Mouse (Mus musculus): ENCODE data around the gene Zfp869. TPM values are rescaled to one million over a fixed set of nuclear protein-coding genes. Genes with fewer than 3 reads are reported as not detected.

Gene Zfp869
- total RNA-seq (2023) = 10 to 100 TPM; 21.2 to 23.3 TPM

DNA sequence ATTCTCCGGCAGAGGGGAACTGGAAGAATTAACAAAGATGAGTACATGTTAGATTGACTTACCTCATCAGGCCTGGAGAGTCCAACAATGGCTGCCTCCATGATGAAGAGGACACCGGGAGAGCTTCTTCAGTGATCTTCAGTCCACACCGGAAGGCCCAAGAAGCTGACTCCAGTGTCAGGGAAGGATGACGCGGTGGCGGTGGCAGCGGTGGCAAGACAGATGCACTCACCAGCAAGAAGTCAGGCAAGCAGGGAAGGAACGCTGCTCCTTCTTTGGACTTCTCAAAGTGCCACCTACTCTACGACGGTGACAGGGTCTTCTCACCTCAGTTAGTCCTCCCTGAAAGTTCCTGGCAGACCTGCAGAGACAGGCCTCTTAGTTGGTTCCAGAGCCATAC lies at the start of gene Zfp869:
Zfp869 (minus strand) TSS at position 101 of the 400 bp plus-strand sequence.

DNA sequence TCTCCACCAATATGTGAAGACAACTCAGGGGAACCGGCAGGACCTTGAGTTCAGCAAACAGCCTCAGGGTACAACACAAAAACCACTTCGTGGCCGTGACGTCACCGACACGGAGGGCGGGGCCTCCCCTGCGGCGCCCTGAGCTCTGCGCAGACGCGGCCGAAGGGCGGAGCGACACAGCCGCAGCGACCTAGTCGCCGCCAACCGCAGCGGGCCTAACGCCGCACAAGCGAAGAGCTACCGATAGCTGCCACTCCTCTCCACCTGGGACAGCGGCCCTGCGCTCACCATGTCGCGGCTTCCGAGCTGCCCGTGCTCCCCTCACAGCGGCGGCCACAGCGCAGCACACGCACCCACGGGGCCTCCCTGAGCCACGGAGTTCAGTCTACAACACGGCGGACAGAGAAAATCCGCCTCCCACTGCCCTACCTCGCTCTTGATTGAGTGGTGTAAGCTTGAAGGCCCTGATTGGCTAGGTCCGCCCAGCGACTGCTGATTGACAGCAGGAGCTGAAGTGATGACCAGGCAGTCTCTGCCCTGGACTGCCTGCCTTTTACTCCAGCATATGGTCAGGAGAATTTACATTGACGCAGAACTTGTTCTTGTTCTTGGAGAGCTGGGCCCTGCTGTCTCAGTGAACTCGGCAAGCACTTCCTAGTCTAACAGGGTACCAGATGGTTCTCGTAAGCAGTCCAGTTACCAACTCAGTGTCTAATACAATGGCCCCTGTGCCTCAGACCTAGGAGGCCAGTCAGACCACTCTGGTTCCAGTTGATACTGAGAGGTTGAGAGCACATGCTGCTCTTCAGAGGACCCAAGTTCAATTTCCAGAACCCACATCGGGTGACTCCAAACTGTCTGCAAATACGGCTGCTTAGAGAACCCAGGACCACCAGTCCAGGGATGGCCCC lies 39.3 kb upstream of the Zfp869 start, which contains the start of gene Zfp963:
Zfp963 (minus strand) TSS at position 427 of the 911 bp plus-strand sequence.

Other genes starting within 250 kb of the Zfp869 start
- not detected for gene Gm7697, start 187.7 kb downstream of the Zfp869 start, total RNA-seq (2023)
- 10 to 100 TPM; 23.3 to 27.1 TPM for gene Zfp868, start 85.2 kb downstream of the Zfp869 start, total RNA-seq (2023)
- gene Zfp964, start 56.2 kb downstream of the Zfp869 start, total RNA-seq (2023) = under 1 TPM; 0.09 to 0.15 TPM
- gene Zfp963, start 39.2 kb upstream of the Zfp869 start, total RNA-seq (2023) = 1 to 10 TPM; 2.5 to 2.8 TPM
- not detected for gene Gm20422, start 64.2 kb upstream of the Zfp869 start, total RNA-seq (2023)
- gene Atp13a1, start 80.4 kb upstream of the Zfp869 start, total RNA-seq (2023) = 10 to 100 TPM; 25.0 to 29.1 TPM
- 10 to 100 TPM; 13.4 to 14.8 TPM for gene Zfp866, start 80.5 kb upstream of the Zfp869 start, total RNA-seq (2023)
- 100 to 1,000 TPM; 409 to 453 TPM for gene Gmip, start 98.0 kb upstream of the Zfp869 start, total RNA-seq (2023)
- 1 to 10 TPM; 3.1 to 3.6 TPM for gene Lpar2, start 111.7 kb upstream of the Zfp869 start, total RNA-seq (2023)
- gene Pbx4, start 121.8 kb upstream of the Zfp869 start, total RNA-seq (2023) = 1 to 10 TPM; 1.1 to 2.9 TPM
- not detected for gene Cilp2, start 177.0 kb upstream of the Zfp869 start, total RNA-seq (2023)
- gene Tssk6, start 191.5 kb upstream of the Zfp869 start, total RNA-seq (2023) = 1 to 10 TPM in 1 of 2 experiments, under 1 TPM in 1; 0.53 to 1.1 TPM
- 10 to 100 TPM; 57.7 to 58.4 TPM for gene Ndufa13, start 191.8 kb upstream of the Zfp869 start, total RNA-seq (2023)
- not detected for gene Yjefn3, start 192.0 kb upstream of the Zfp869 start, total RNA-seq (2023)

Data from neutrophil, adult 59 days (primary cell).